ENCODE assay signal across 8 mouse cellular contexts in genomic region chr2:72235361-72235901, GRCm38 (mm10). TPM values are rescaled to one million over a fixed set of nuclear protein-coding genes. Genes with fewer than 3 reads are reported as not detected.
DNase-seq lines count a peak whose midpoint lies in the region; ATAC-seq lines count a peak whose summit lies in the region.

No protein-coding gene starts in this region.

- peak overlapping the region; percentile 38 for H3K9ac ChIP-seq in forebrain, embryonic 15.5 days (replicated peaks)
- H3K9ac ChIP-seq in hindbrain, embryonic 15.5 days = peak overlapping the region; percentile 5; the same call in 1 of the 2 replicates

- H3K9me3 ChIP-seq in forebrain, embryonic 15.5 days = no peaks in the 10 kb centered on the region
- no peaks in the 10 kb centered on the region for H3K9me3 ChIP-seq in hindbrain, embryonic 15.5 days

- no peak overlapping the region for H3K4me2 ChIP-seq in forebrain, embryonic 15.5 days (replicated peaks)
- no peak overlapping the region for H3K4me2 ChIP-seq in hindbrain, embryonic 15.5 days

- no peak overlapping the region for H3K4me3 ChIP-seq in forebrain, embryonic 15.5 days
- no peak overlapping the region for H3K4me3 ChIP-seq in hindbrain, embryonic 15.5 days

- peak; percentile 32; the same call in 1 of the 2 replicates for ATAC-seq in cerebellum, adult (ENCODE audit: insufficient number of reproducible peaks, low FRiP score, low TSS enrichment)
- ATAC-seq in forebrain, embryonic 15.5 days (replicated peaks) = peak; percentile 41; the same call in 1 of the 2 replicates
- ATAC-seq in hindbrain, embryonic 15.5 days (ENCODE audit: low FRiP score, low read depth) = no peak
- ATAC-seq in CD4-positive, CD25-positive, alpha-beta regulatory T cell, adult 4 months = no peak

- WGBS in forebrain, embryonic 15.5 days = 17% methylated on average over 12 of the region's 12 CpGs
- WGBS in hindbrain, embryonic 15.5 days = 52% methylated on average over 12 of the region's 12 CpGs

- peak overlapping the region; percentile 82 for H3K27ac ChIP-seq in forebrain, embryonic 15.5 days (replicated peaks)
- peak overlapping the region; percentile 21 for H3K27ac ChIP-seq in hindbrain, embryonic 15.5 days (replicated peaks)

- H3K36me3 ChIP-seq in forebrain, embryonic 15.5 days = no peaks in the 10 kb centered on the region
- 0 out of 2 replicates have a peak, but pooled peaks cover 5% of the 10 kb centered on the region for H3K36me3 ChIP-seq in hindbrain, embryonic 15.5 days

- H3K27me3 ChIP-seq in forebrain, embryonic 15.5 days = no peaks in the 10 kb centered on the region
- peaks cover 12% of the 10 kb centered on the region for H3K27me3 ChIP-seq in hindbrain, embryonic 15.5 days

- H3K4me1 ChIP-seq in forebrain, embryonic 15.5 days = peaks cover 10% of the 10 kb centered on the region
- peaks cover 8% of the 10 kb centered on the region for H3K4me1 ChIP-seq in hindbrain, embryonic 15.5 days (replicated peaks)

- no peak for DNase-seq in cerebellum, adult 11-12 months
- DNase-seq in Muller cell, postnatal 12 days (ENCODE audit: inconsistent ontology term) = peak; percentile 76
- DNase-seq in urinary bladder, postnatal 14 days (ENCODE audit: low spot score) = no peak
- DNase-seq in urinary bladder, postnatal 25 days (ENCODE audit: low spot score) = no peak

RNA-seq across cellular contexts. Expression of gene Map3k20, which starts 50.0 kb away (rescaled TPM):
- polyA plus RNA-seq in forebrain, embryonic 15.5 days (2015; fragmentation: Nextera tagmentation; extraction: Ambion mirVana) = 3.9 and 4.7 TPM in 2 replicates
- 4.5 and 4.8 TPM in 2 replicates for polyA plus RNA-seq in hindbrain, embryonic 15.5 days (2015; fragmentation: Nextera tagmentation; extraction: Ambion mirVana)
- polyA plus RNA-seq in CD4-positive, CD25-positive, alpha-beta regulatory T cell, adult 4 months (2017; shearing (Covaris generic)) = under 1 TPM in 1 of 2 experiments, not detected in 1; 0.17 TPM

Comparison
In these comparisons a context has a peak if more than half of its experiments do, and no peak if none do; other contexts are left out.
1. ATAC-seq: peak in cerebellum, adult (single experiment) and forebrain, embryonic 15.5 days (single experiment); none in hindbrain, embryonic 15.5 days (single experiment) and CD4-positive, CD25-positive, alpha-beta regulatory T cell, adult 4 months (single experiment).